Mouse (Mus musculus) liver, embryonic 15.5 days (tissue): ENCODE results near the gene Gm13271. TPM values are rescaled to one million over a fixed set of nuclear protein-coding genes. Genes with fewer than 3 reads are reported as not detected.
"Not testable (repeated sequence)": the region's sequence is repeated elsewhere in the genome, so short reads cannot be mapped to it uniquely, and the experiment has no call there.

Experiments
- ATAC-seq: fragments of 200-750 bp; cut with Nextera tagmentation; 2 replicates; pipeline ENCODE4 v1.8.0; 2017; ENCODE audit warnings: moderate number of reproducible peaks, mild to moderate bottlenecking, moderate library complexity; ENCODE audit not compliant: insufficient read depth
- H3K27ac ChIP-seq: fragments of 300-500 bp; sonication (generic); replicated peaks from 2 replicates; pipeline ENCODE4 v1.5.1; 2015; ENCODE audit warnings: mild to moderate bottlenecking, inconsistent platforms
- H3K27me3 ChIP-seq: fragments of 300-500 bp; sonication (generic); 2 replicates; pipeline ENCODE4 v1.6.1; 2015; ENCODE audit warnings: mild to moderate bottlenecking, inconsistent platforms
- H3K36me3 ChIP-seq: fragments of 300-500 bp; sonication (generic); replicated peaks from 2 replicates; pipeline ENCODE4 v1.6.1; 2015; ENCODE audit warnings: moderate library complexity, mild to moderate bottlenecking, inconsistent platforms
- H3K4me1 ChIP-seq: fragments of 300-500 bp; sonication (generic); replicated peaks from 2 replicates; pipeline ENCODE4 v1.6.1; 2015; ENCODE audit warnings: inconsistent platforms
- H3K4me2 ChIP-seq: fragments of 300-500 bp; sonication (generic); 2 replicates; pipeline ENCODE4 v1.6.1; 2015; ENCODE audit warnings: moderate library complexity, mild to moderate bottlenecking, inconsistent platforms
- H3K4me3 ChIP-seq: fragments of 300-500 bp; sonication (generic); replicated peaks from 2 replicates; pipeline ENCODE4 v1.5.1; 2015; ENCODE audit warnings: mild to moderate bottlenecking, inconsistent platforms
- H3K9ac ChIP-seq: fragments of 300-500 bp; sonication (generic); 2 replicates; pipeline ENCODE4 v1.6.1; 2015; ENCODE audit warnings: moderate library complexity, mild to moderate bottlenecking, inconsistent platforms
- H3K9me3 ChIP-seq: fragments of 300-500 bp; sonication (generic); replicated peaks from 2 replicates; pipeline ENCODE4 v1.6.1; 2016; ENCODE audit warnings: inconsistent platforms
- WGBS: fragments of 180-500 bp; shearing (Covaris S2); methylation state at CpG from one replicate; pipeline ENCODE4 v1.1.7; 2015; ENCODE audit warnings: mixed read lengths; ENCODE audit not compliant: insufficient replicate concordance; 5-methylcytosine and 5-hydroxymethylcytosine counted together
- polyA plus RNA-seq: library from polyadenylated mRNA; unstranded; fragments of >200 nt; fragmentation: Nextera tagmentation; extraction: Ambion mirVana; gene quantifications from 2 replicates; pipeline ENCODE4 v1.2.1, GENCODE M21; 2015

The Gm13271 gene
- polyA plus RNA-seq, 1 experiment from 2014 or later, result not detected

- not testable (repeated sequence) for H3K9ac ChIP-seq, H3K4me1 ChIP-seq, H3K27me3 ChIP-seq, H3K36me3 ChIP-seq, H3K4me3 ChIP-seq, H3K9me3 ChIP-seq, ATAC-seq, H3K4me2 ChIP-seq, H3K27ac ChIP-seq
- 50% methylated on average over 6 of the region's 8 CpGs for WGBS
Observed at GRCm38 (mm10) chr4:88761776-88762175, 7.1 kb downstream of the Gm13271 start.

- H3K36me3 ChIP-seq, H3K9me3 ChIP-seq, H3K4me2 ChIP-seq, H3K27me3 ChIP-seq, H3K27ac ChIP-seq, H3K4me1 ChIP-seq, ATAC-seq, H3K9ac ChIP-seq, H3K4me3 ChIP-seq: not testable (repeated sequence)
- WGBS, result 33% methylated on average over 9 of the region's 9 CpGs
Observed at GRCm38 (mm10) chr4:88762341-88762740, 7.7 kb downstream of the Gm13271 start.

- not testable (repeated sequence) for H3K9me3 ChIP-seq, H3K4me1 ChIP-seq, H3K9ac ChIP-seq, ATAC-seq, H3K27ac ChIP-seq, H3K27me3 ChIP-seq, H3K36me3 ChIP-seq
- 2% methylated on average over 38 of the region's 42 CpGs for WGBS
- H3K4me2 ChIP-seq, result peak overlapping the region; percentile 65
- peak overlapping the region; percentile 48 for H3K4me3 ChIP-seq
Observed at GRCm38 (mm10) chr4:88763384-88764018, 8.8 kb downstream of the Gm13271 start.

GRCm38 (mm10) chr4:88773534-88773933 is 18.9 kb downstream of the Gm13271 start, which contains the start of gene Gm13290:
Gene Gm13290, plus strand, starts transcription at chr4:88773834.
- not testable (repeated sequence) for ATAC-seq, H3K9me3 ChIP-seq, H3K4me2 ChIP-seq, H3K27me3 ChIP-seq, H3K27ac ChIP-seq, H3K36me3 ChIP-seq, H3K4me3 ChIP-seq, H3K4me1 ChIP-seq, H3K9ac ChIP-seq
- no CpG with 5 or more reads among the region's 32 CpGs for WGBS

GRCm38 (mm10) chr4:88776622-88777021 is 22.0 kb downstream of the Gm13271 start, which contains the start of gene Gm13289:
Gene Gm13289, plus strand, starts transcription at chr4:88776922.
- not testable (repeated sequence) for H3K36me3 ChIP-seq, H3K9ac ChIP-seq, H3K4me3 ChIP-seq, H3K27ac ChIP-seq, H3K27me3 ChIP-seq, H3K4me1 ChIP-seq, H3K4me2 ChIP-seq, ATAC-seq, H3K9me3 ChIP-seq
- no CpG with 5 or more reads among the region's 29 CpGs for WGBS

- H3K36me3 ChIP-seq, H3K9ac ChIP-seq, H3K27ac ChIP-seq, H3K4me1 ChIP-seq, H3K4me2 ChIP-seq, H3K4me3 ChIP-seq, ATAC-seq, H3K9me3 ChIP-seq, H3K27me3 ChIP-seq: not testable (repeated sequence)
- WGBS, result no CpG with 5 or more reads among the region's 29 CpGs
Observed at GRCm38 (mm10) chr4:88779550-88779949, 24.9 kb downstream of the Gm13271 start, which contains the start of gene Gm13272. Gene Gm13272, plus strand, starts transcription at chr4:88779850.

- not testable (repeated sequence) for H3K9ac ChIP-seq
- WGBS, result 49% methylated on average over 16 of the region's 18 CpGs
Observed at GRCm38 (mm10) chr4:88780320-88780719, 25.7 kb downstream of the Gm13271 start.

GRCm38 (mm10) chr4:88781831-88782230 is 27.2 kb downstream of the Gm13271 start, which contains the start of gene Ifnz:
Gene Ifnz, plus strand, starts transcription at chr4:88782131.
- not testable (repeated sequence) for H3K27ac ChIP-seq, H3K9me3 ChIP-seq, ATAC-seq, H3K27me3 ChIP-seq, H3K9ac ChIP-seq, H3K36me3 ChIP-seq, H3K4me1 ChIP-seq
- peak within 1 kb of the TSS; percentile 24; the same call in 1 of the 2 replicates for H3K4me3 ChIP-seq
- H3K4me2 ChIP-seq, result peak within 1 kb of the TSS; percentile 54
- WGBS, result 4% methylated on average over 4 of the region's 7 CpGs

More at GRCm38 (mm10) chr4:88780320-88780719, 25.7 kb downstream of the Gm13271 start:
- not testable (repeated sequence) for H3K4me2 ChIP-seq, ATAC-seq, H3K36me3 ChIP-seq, H3K4me3 ChIP-seq, H3K4me1 ChIP-seq, H3K27ac ChIP-seq, H3K9me3 ChIP-seq, H3K27me3 ChIP-seq

GRCm38 (mm10) chr4:88782335-88782734 is 27.7 kb downstream of the Gm13271 start:
- ATAC-seq, H3K27me3 ChIP-seq, H3K9me3 ChIP-seq, H3K9ac ChIP-seq, H3K4me1 ChIP-seq, H3K36me3 ChIP-seq, H3K27ac ChIP-seq: not testable (repeated sequence)
- 0% methylated on average over 13 of the region's 31 CpGs for WGBS
- Histone ChIP-seq H3K4me3 (peak overlapping the region; percentile 24; the same call in 1 of the 2 replicates), H3K4me2 (peak overlapping the region; percentile 54)

GRCm38 (mm10) chr4:88785409-88785808 is 30.7 kb downstream of the Gm13271 start, which contains the start of gene Gm13276:
Gene Gm13276, plus strand, starts transcription at chr4:88785709.
- H3K9me3 ChIP-seq, H3K36me3 ChIP-seq, H3K4me1 ChIP-seq, H3K4me2 ChIP-seq, H3K9ac ChIP-seq, H3K4me3 ChIP-seq, H3K27me3 ChIP-seq, ATAC-seq, H3K27ac ChIP-seq: not testable (repeated sequence)
- WGBS, result no CpG with 5 or more reads among the region's 27 CpGs

- ATAC-seq, H3K9me3 ChIP-seq, H3K4me2 ChIP-seq, H3K4me3 ChIP-seq, H3K36me3 ChIP-seq, H3K27ac ChIP-seq, H3K9ac ChIP-seq, H3K27me3 ChIP-seq, H3K4me1 ChIP-seq: not testable (repeated sequence)
- WGBS, result 0% methylated on average over 4 of the region's 28 CpGs
Observed at GRCm38 (mm10) chr4:88788402-88788801, 33.7 kb downstream of the Gm13271 start, which contains the start of gene Gm13277. Gene Gm13277, plus strand, starts transcription at chr4:88788632.

- H3K27ac ChIP-seq, result not testable (repeated sequence)
Observed at GRCm38 (mm10) chr4:88791250-88791649, 36.6 kb downstream of the Gm13271 start, which contains the start of gene Gm13278. Gene Gm13278, plus strand, starts transcription at chr4:88791550.

More at GRCm38 (mm10) chr4:88791250-88791649, 36.6 kb downstream of the Gm13271 start, which contains the start of gene Gm13278:
- H3K4me3 ChIP-seq, H3K4me1 ChIP-seq, H3K9ac ChIP-seq, H3K9me3 ChIP-seq, H3K4me2 ChIP-seq, H3K27me3 ChIP-seq, H3K36me3 ChIP-seq, ATAC-seq: not testable (repeated sequence)
- WGBS, result no CpG with 5 or more reads among the region's 28 CpGs
